8 mouse cellular contexts compared by ENCODE assay signal in genomic region chr8:84984294-84985048, GRCm38 (mm10). TPM values are rescaled to one million over a fixed set of nuclear protein-coding genes. Genes with fewer than 3 reads are reported as not detected.
DNase-seq lines count a peak whose midpoint lies in the region; ATAC-seq and TF ChIP-seq lines count a peak whose summit lies in the region.

No protein-coding gene starts in this region.

- TF ChIP-seq CTCF in MEL (IDR thresholded peaks at IDR 0.05 in 2 of 3, conservative IDR thresholded peaks at IDR 0.05 in 1 of 3; ENCODE audit: control insufficient read depth in 1 of 3, insufficient read depth in 1 of 3, low read depth in 2 of 3, low read length in 3 of 3, poor library complexity in 1 of 3, severe bottlenecking in 1 of 3), result no peak

- peaks cover 6% of the 10 kb centered on the region; the same call in 1 of the 2 replicates for H3K79me2 ChIP-seq in MEL (ENCODE audit: control insufficient read depth, insufficient read depth, low read length, poor library complexity)

- no peak for TF ChIP-seq EP300 in MEL (IDR thresholded peaks at IDR 0.05; ENCODE audit: low read depth in 1 of 2, low read length in 2 of 2)

- ATAC-seq in heart, embryonic 13.5 days (ENCODE audit: extremely low read depth, insufficient number of reproducible peaks, low FRiP score, low TSS enrichment), result no peak

- H3K4me3 ChIP-seq in MEL (ENCODE audit: control insufficient read depth in 1 of 2, insufficient read depth in 1 of 2, low read depth in 2 of 2, low read length in 2 of 2), result peak overlapping the region in 1 of 2 experiments; percentile 65; a peak in 2 of 4 replicates
- H3K4me3 ChIP-seq in heart, embryonic 13.5 days, result peak overlapping the region; percentile 66

- H3K9me3 ChIP-seq in MEL (replicated peaks; ENCODE audit: insufficient read depth, low read length), result no peaks in the 10 kb centered on the region
- no peaks in the 10 kb centered on the region for H3K9me3 ChIP-seq in heart, embryonic 13.5 days

- H3K36me3 ChIP-seq in MEL (ENCODE audit: control insufficient read depth in 1 of 2, insufficient read depth in 2 of 2, low read length in 2 of 2), result peaks cover 0 to 50% of the 10 kb centered on the region in 2 experiments; a peak in 2 of 4 replicates
- H3K36me3 ChIP-seq in heart, embryonic 13.5 days, result no peaks in the 10 kb centered on the region

- no peak for TF ChIP-seq RAD21 in MEL (IDR thresholded peaks at IDR 0.05; ENCODE audit: low read depth, low read length)

- peak overlapping the region; percentile 99 for H3K4me2 ChIP-seq in heart, embryonic 13.5 days

- no peaks in the 10 kb centered on the region for H3K27me3 ChIP-seq in MEL (ENCODE audit: control insufficient read depth in 1 of 2, insufficient read depth in 2 of 2, low read length in 2 of 2)
- peaks cover 22% of the 10 kb centered on the region for H3K27me3 ChIP-seq in heart, embryonic 13.5 days (replicated peaks)

- peak overlapping the region; percentile 88 for H3K9ac ChIP-seq in MEL (ENCODE audit: control insufficient read depth, low read depth, low read length, poor library complexity, severe bottlenecking)
- peak overlapping the region; percentile 83 for H3K9ac ChIP-seq in heart, embryonic 13.5 days

- 0 out of 4 replicates have a peak, but pooled peaks of 1 of the 2 experiments have one; percentile 26 for TF ChIP-seq POLR2A in MEL (IDR thresholded peaks at IDR 0.05; ENCODE audit: control insufficient read depth in 1 of 2, insufficient read depth in 1 of 2, low read depth in 1 of 2, low read length in 2 of 2, poor library complexity in 1 of 2)

- 11% methylated on average over 16 of the region's 16 CpGs for WGBS in heart, embryonic 13.5 days

- H3K4me1 ChIP-seq in MEL (ENCODE audit: control insufficient read depth in 1 of 2, insufficient read depth in 2 of 2, low read length in 2 of 2), result peaks cover 11 to 61% of the 10 kb centered on the region in 2 experiments
- H3K4me1 ChIP-seq in heart, embryonic 13.5 days, result peaks cover 63% of the 10 kb centered on the region

- peak; percentile 65 for DNase-seq in adrenal gland, adult 2 months
- DNase-seq in adrenal gland, adult 8-10 months, result no peak
- no peak for DNase-seq in MEL (ENCODE audit: low read depth, low spot score)
- DNase-seq in kidney, postnatal 14 days, result peak; percentile 81
- peak; percentile 75 to 87 for DNase-seq in lung, postnatal 4 days
- peak; percentile 54 for DNase-seq in urinary bladder, postnatal 25 days (ENCODE audit: low spot score)
- DNase-seq in right cerebral cortex, postnatal 4 days, result no peak

- H3K27ac ChIP-seq in MEL (ENCODE audit: control insufficient read depth, low read depth, low read length), result peak overlapping the region; percentile 91
- peak overlapping the region; percentile 72 for H3K27ac ChIP-seq in heart, embryonic 13.5 days (replicated peaks)

TF ChIP-seq in MEL, 35 proteins besides CTCF, POLR2A, EP300 and RAD21:
- TF ChIP-seq MYC (IDR thresholded peaks at IDR 0.05; ENCODE audit: low read depth, low read length) (no peak), ZMIZ1 (IDR thresholded peaks at IDR 0.05; ENCODE audit: low read depth, low read length) (no peak), E2F4 (IDR thresholded peaks at IDR 0.05; ENCODE audit: borderline replicate concordance, low read depth, low read length) (no peak), CHD2 (IDR thresholded peaks at IDR 0.05; ENCODE audit: low read length) (no peak), MAX (IDR thresholded peaks at IDR 0.05; ENCODE audit: low read length) (no peak), ZC3H11A (IDR thresholded peaks at IDR 0.05; ENCODE audit: low read depth, low read length) (no peak), CHD1 (IDR thresholded peaks at IDR 0.05; ENCODE audit: low read depth, low read length) (no peak), MYB (IDR thresholded peaks at IDR 0.05; ENCODE audit: low read depth, low read length) (no peak), POLR2AphosphoS2 (IDR thresholded peaks at IDR 0.05; ENCODE audit: low read length) (no peak), TCF12 (IDR thresholded peaks at IDR 0.05; ENCODE audit: low read depth, low read length) (no peak), USF1 (IDR thresholded peaks at IDR 0.05; ENCODE audit: low read depth, low read length) (no peak), UBTF (IDR thresholded peaks at IDR 0.05; ENCODE audit: borderline replicate concordance, insufficient read depth, low read depth, low read length) (no peak), TBP (IDR thresholded peaks at IDR 0.05; ENCODE audit: low read depth, low read length) (no peak), TAL1 (IDR thresholded peaks at IDR 0.05; ENCODE audit: low read length) (no peak), USF2 (IDR thresholded peaks at IDR 0.05; ENCODE audit: borderline replicate concordance in 1 of 2, insufficient read depth in 1 of 2, low read depth in 1 of 2, low read length in 2 of 2) (no peak), SIN3A (IDR thresholded peaks at IDR 0.05; ENCODE audit: low read length) (no peak)
TF ChIP-seq in MEL: peak in this region for 0.

RNA-seq across cellular contexts. Expression of gene Hook2, which starts 5.9 kb away (rescaled TPM):
- 1 to 10 TPM; 6.1 to 6.2 TPM for total RNA-seq in adrenal gland, adult 2 months (2021)
- 6.5 and 6.7 TPM in 2 replicates for polyA plus RNA-seq in adrenal gland, adult 2 months (2012; rRNA removed)
- total RNA-seq in adrenal gland, adult 8-10 months (2022), result 10 to 100 TPM in 2 of 4 experiments, 1 to 10 TPM in 2; 6.2 to 12.7 (median 10.5) TPM
- total RNA-seq in MEL (2012; rRNA removed), result 10.5 and 11.5 TPM in 2 replicates
- polyA plus RNA-seq in MEL (2012; ENCODE audit: insufficient read depth in 1 of 2, insufficient read length in 2 of 2, low read depth in 1 of 2, low replicate concordance in 2 of 2, missing spikeins in 1 of 2), result 10 to 100 TPM in 1 of 2 experiments, not detected in 1; 17.5 TPM
- polyA plus RNA-seq in heart, embryonic 13.5 days (2015; fragmentation: Nextera tagmentation; extraction: Ambion mirVana), result 7.2 and 7.3 TPM in 2 replicates

RNA-seq across cellular contexts. Expression of gene Junb, which starts 6.0 kb away (rescaled TPM):
- 10 to 100 TPM; 37.0 to 90.7 TPM for total RNA-seq in adrenal gland, adult 2 months (2021)
- 78.9 and 91.4 TPM in 2 replicates for polyA plus RNA-seq in adrenal gland, adult 2 months (2012; rRNA removed)
- total RNA-seq in adrenal gland, adult 8-10 months (2022), result 100 to 1,000 TPM in 1 of 4 experiments, 10 to 100 TPM in 3; 39.9 to 211 (median 52.4) TPM
- 49.6 and 72.7 TPM in 2 replicates for total RNA-seq in MEL (2012; rRNA removed)
- 10 to 100 TPM in 1 of 2 experiments, not detected in 1; 41.6 TPM for polyA plus RNA-seq in MEL (2012; ENCODE audit: insufficient read depth in 1 of 2, insufficient read length in 2 of 2, low read depth in 1 of 2, low replicate concordance in 2 of 2, missing spikeins in 1 of 2)
- polyA plus RNA-seq in heart, embryonic 13.5 days (2015; fragmentation: Nextera tagmentation; extraction: Ambion mirVana), result 12.8 and 12.9 TPM in 2 replicates

RNA-seq across cellular contexts. Expression of gene Rnaseh2a, which starts 14.9 kb away (rescaled TPM):
- 100 to 1,000 TPM in 1 of 2 experiments, 10 to 100 TPM in 1; 87.7 to 112 TPM for total RNA-seq in adrenal gland, adult 2 months (2021)
- polyA plus RNA-seq in adrenal gland, adult 2 months (2012; rRNA removed), result 61.7 and 76.6 TPM in 2 replicates
- total RNA-seq in adrenal gland, adult 8-10 months (2022), result 100 to 1,000 TPM in 3 of 4 experiments, 10 to 100 TPM in 1; 89.0 to 142 (median 110) TPM
- total RNA-seq in MEL (2012; rRNA removed), result 105 TPM in 2 replicates
- 100 to 1,000 TPM in 1 of 2 experiments, not detected in 1; 109 TPM for polyA plus RNA-seq in MEL (2012; ENCODE audit: insufficient read depth in 1 of 2, insufficient read length in 2 of 2, low read depth in 1 of 2, low replicate concordance in 2 of 2, missing spikeins in 1 of 2)
- 82.8 and 83.4 TPM in 2 replicates for polyA plus RNA-seq in heart, embryonic 13.5 days (2015; fragmentation: Nextera tagmentation; extraction: Ambion mirVana)

RNA-seq across cellular contexts. Expression of gene Prdx2, which starts 15.1 kb away (rescaled TPM):
- total RNA-seq in adrenal gland, adult 2 months (2021), result 100 to 1,000 TPM; 671 to 700 TPM
- polyA plus RNA-seq in adrenal gland, adult 2 months (2012; rRNA removed), result 181 and 240 TPM in 2 replicates
- total RNA-seq in adrenal gland, adult 8-10 months (2022), result 100 to 1,000 TPM; 651 to 758 (median 708) TPM
- total RNA-seq in MEL (2012; rRNA removed), result 502 and 643 TPM in 2 replicates
- 100 to 1,000 TPM; 679 to 773 TPM for polyA plus RNA-seq in MEL (2012; ENCODE audit: insufficient read depth in 1 of 2, insufficient read length in 2 of 2, low read depth in 1 of 2, low replicate concordance in 2 of 2, missing spikeins in 1 of 2)
- 733 and 747 TPM in 2 replicates for polyA plus RNA-seq in heart, embryonic 13.5 days (2015; fragmentation: Nextera tagmentation; extraction: Ambion mirVana)

RNA-seq across cellular contexts. Expression of gene Gm49661, which starts 15.2 kb away (rescaled TPM):
- total RNA-seq in adrenal gland, adult 2 months (2021), result 1 to 10 TPM; 2.1 to 2.4 TPM
- 2.1 TPM in 1 of 2 replicates, not detected in the other for polyA plus RNA-seq in adrenal gland, adult 2 months (2012; rRNA removed)
- 1 to 10 TPM in 2 of 4 experiments, not detected in 2; 1.7 to 2.3 TPM for total RNA-seq in adrenal gland, adult 8-10 months (2022)
- total RNA-seq in MEL (2012; rRNA removed), result 3.9 and 4.7 TPM in 2 replicates
- not detected for polyA plus RNA-seq in MEL (2012; ENCODE audit: insufficient read depth in 1 of 2, insufficient read length in 2 of 2, low read depth in 1 of 2, low replicate concordance in 2 of 2, missing spikeins in 1 of 2)
- polyA plus RNA-seq in heart, embryonic 13.5 days (2015; fragmentation: Nextera tagmentation; extraction: Ambion mirVana), result not detected in 2 replicates

Comparison
In these comparisons a context has a peak if more than half of its experiments do, and no peak if none do; other contexts are left out.
1. DNase-seq: peak in adrenal gland, adult 2 months (single experiment), kidney, postnatal 14 days (single experiment), lung, postnatal 4 days (2 of 2) and urinary bladder, postnatal 25 days (single experiment); none in adrenal gland, adult 8-10 months (single experiment), MEL (single experiment) and right cerebral cortex, postnatal 4 days (single experiment).